Comparison of ENCODE assay signal across 23 mouse cellular contexts in the genomic region with DNA sequence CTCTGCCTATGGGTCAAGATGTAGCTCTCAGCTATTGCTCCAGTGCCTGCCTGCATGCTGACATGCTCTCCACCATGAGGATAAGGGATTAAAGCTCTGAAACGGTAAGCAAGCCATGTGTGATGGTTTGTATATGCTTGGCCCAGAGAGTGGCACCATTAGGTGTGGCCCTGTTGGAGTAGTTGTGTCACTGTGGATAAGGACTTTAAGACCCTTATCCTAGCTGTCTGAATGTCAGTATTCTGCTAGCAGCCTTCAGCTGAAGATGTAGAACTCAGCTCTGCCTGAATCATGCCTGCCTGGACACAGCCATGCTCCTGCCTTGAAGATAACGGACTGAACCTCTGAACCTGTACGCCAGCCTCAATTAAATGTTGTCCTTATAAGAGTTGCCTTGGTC. TPM values are rescaled to one million over a fixed set of nuclear protein-coding genes. Genes with fewer than 3 reads are reported as not detected.
DNase-seq lines count a peak whose midpoint lies in the region; ATAC-seq lines count a peak whose summit lies in the region.
"Had no signal": no experiment of that assay in that cellular context is flagged by ENCODE, and none has a peak within 500 bp of the region (broad histone marks: within the 10 kb centered on the region; RNA-seq: fewer than 3 reads in every experiment).

No protein-coding gene starts in this region.

- peaks cover 5% of the 10 kb centered on the region; the same call in 1 of the 2 replicates for H3K4me1 ChIP-seq in liver, embryonic 11.5 days (replicated peaks; ENCODE audit: control insufficient read depth, insufficient read depth, low read length)
- no peaks in the 10 kb centered on the region for H3K4me1 ChIP-seq in midbrain, embryonic 11.5 days (ENCODE audit: control insufficient read depth, insufficient read depth, low read length)
- H3K4me1 ChIP-seq in midbrain, embryonic 10.5 days = peaks cover 17% of the 10 kb centered on the region
- no peaks in the 10 kb centered on the region for H3K4me1 ChIP-seq in limb, embryonic 10.5 days
- H3K4me1 ChIP-seq: forebrain, embryonic 13.5 days; forebrain, embryonic 15.5 days had no signal

- H3K9me3 ChIP-seq in liver, embryonic 11.5 days (ENCODE audit: control insufficient read depth, low read length) = no peaks in the 10 kb centered on the region
- H3K9me3 ChIP-seq in midbrain, embryonic 11.5 days (ENCODE audit: control insufficient read depth, low read length) = no peaks in the 10 kb centered on the region
- no peaks in the 10 kb centered on the region; the same call in 1 of the 2 replicates for H3K9me3 ChIP-seq in midbrain, embryonic 10.5 days (replicated peaks)
- H3K9me3 ChIP-seq in limb, embryonic 10.5 days (replicated peaks) = no peaks in the 10 kb centered on the region
- H3K9me3 ChIP-seq: embryonic facial prominence, embryonic 12.5 days; forebrain, embryonic 13.5 days; forebrain, embryonic 15.5 days; G1E had no signal

- H3K27ac ChIP-seq in liver, embryonic 11.5 days (ENCODE audit: low read depth, low read length) = no peak overlapping the region
- H3K27ac ChIP-seq in midbrain, embryonic 11.5 days (ENCODE audit: low read depth, low read length) = no peak overlapping the region
- H3K27ac ChIP-seq in midbrain, embryonic 10.5 days (replicated peaks) = no peak overlapping the region
- no peak overlapping the region for H3K27ac ChIP-seq in limb, embryonic 10.5 days
- H3K27ac ChIP-seq: embryonic facial prominence, embryonic 10.5 days; embryonic facial prominence, embryonic 12.5 days; forebrain, embryonic 13.5 days; forebrain, embryonic 15.5 days had no signal

- no peaks in the 10 kb centered on the region for H3K27me3 ChIP-seq in liver, embryonic 11.5 days (replicated peaks; ENCODE audit: control insufficient read depth, insufficient read depth, low read length)
- H3K27me3 ChIP-seq in midbrain, embryonic 11.5 days (ENCODE audit: control insufficient read depth, insufficient read depth, low read length) = no peaks in the 10 kb centered on the region
- no peaks in the 10 kb centered on the region for H3K27me3 ChIP-seq in midbrain, embryonic 10.5 days (ENCODE audit: low read depth, poor library complexity, severe bottlenecking)
- no peaks in the 10 kb centered on the region for H3K27me3 ChIP-seq in limb, embryonic 10.5 days (ENCODE audit: low read depth, poor library complexity, severe bottlenecking)
- H3K27me3 ChIP-seq: CH12.LX; embryonic facial prominence, embryonic 12.5 days; forebrain, embryonic 13.5 days; forebrain, embryonic 15.5 days; Patski had no signal

- H3K4me3 ChIP-seq in liver, embryonic 11.5 days (ENCODE audit: low read depth, low read length) = no peak overlapping the region
- H3K4me3 ChIP-seq in midbrain, embryonic 11.5 days (ENCODE audit: low read depth, low read length) = no peak overlapping the region
- H3K4me3 ChIP-seq in midbrain, embryonic 10.5 days = no peak overlapping the region
- no peak overlapping the region for H3K4me3 ChIP-seq in limb, embryonic 10.5 days
- H3K4me3 ChIP-seq: embryonic facial prominence, embryonic 10.5 days; embryonic facial prominence, embryonic 12.5 days; forebrain, embryonic 13.5 days; forebrain, embryonic 15.5 days had no signal

- H3K36me3 ChIP-seq in liver, embryonic 11.5 days (ENCODE audit: control insufficient read depth, insufficient read depth, low read length) = no peaks in the 10 kb centered on the region
- H3K36me3 ChIP-seq in midbrain, embryonic 11.5 days (ENCODE audit: control insufficient read depth, insufficient read depth, low read length) = no peaks in the 10 kb centered on the region
- no peaks in the 10 kb centered on the region for H3K36me3 ChIP-seq in midbrain, embryonic 10.5 days
- no peaks in the 10 kb centered on the region for H3K36me3 ChIP-seq in limb, embryonic 10.5 days
- H3K36me3 ChIP-seq: embryonic facial prominence, embryonic 10.5 days; embryonic facial prominence, embryonic 12.5 days; forebrain, embryonic 15.5 days; G1E had no signal

- no peak overlapping the region for H3K4me2 ChIP-seq in liver, embryonic 11.5 days
- no peak overlapping the region for H3K4me2 ChIP-seq in midbrain, embryonic 11.5 days
- H3K4me2 ChIP-seq: embryonic facial prominence, embryonic 12.5 days; forebrain, embryonic 13.5 days; forebrain, embryonic 15.5 days had no signal

- DNase-seq in liver, embryonic 11.5 days (ENCODE audit: low spot score) = no peak
- no peak for DNase-seq in liver
- peak; percentile 39 for DNase-seq in midbrain, embryonic 11.5 days (ENCODE audit: low spot score, missing footprints)
- no peak for DNase-seq in midbrain, embryonic 10.5 days (ENCODE audit: low spot score)
- DNase-seq in limb, embryonic 10.5 days (ENCODE audit: low spot score) = no peak
- DNase-seq: adrenal gland, adult 8-10 months; adrenal gland, postnatal 14 days; adrenal gland, postnatal 36 days; B cell, adult 2 months; cerebellum, adult 11-12 months; cerebellum, adult 2 months; cerebellum, postnatal 10 days; cerebellum, postnatal 25 days had no signal

- H3K9ac ChIP-seq in liver, embryonic 11.5 days (ENCODE audit: low read depth, low read length) = no peak overlapping the region
- H3K9ac ChIP-seq in midbrain, embryonic 11.5 days (ENCODE audit: low read length) = no peak overlapping the region
- H3K9ac ChIP-seq: embryonic facial prominence, embryonic 12.5 days; forebrain, embryonic 13.5 days; forebrain, embryonic 15.5 days had no signal

- WGBS in liver, embryonic 11.5 days = 78% methylated on average over 3 of the region's 3 CpGs
- 87% methylated on average over 3 of the region's 3 CpGs for WGBS in midbrain, embryonic 11.5 days
- 93% methylated on average over 3 of the region's 3 CpGs for WGBS in midbrain, embryonic 10.5 days
- 93% methylated on average over 3 of the region's 3 CpGs for WGBS in limb, embryonic 10.5 days

- ATAC-seq in liver, embryonic 11.5 days (replicated peaks; ENCODE audit: low FRiP score) = peak; percentile 18; the same call in 1 of the 2 replicates
- no peak for ATAC-seq in midbrain, embryonic 11.5 days (ENCODE audit: low FRiP score)
- ATAC-seq: activated CD4-positive, CD25-positive, alpha-beta regulatory T cell, adult 4 months; CD4-positive, CD25-positive, alpha-beta regulatory T cell, adult 4 months; forebrain, embryonic 13.5 days; forebrain, embryonic 15.5 days; Patski had no signal

RNA-seq across cellular contexts. Expression of gene Chil1, which starts 15.4 kb away (rescaled TPM):
- 0.41 and 0.49 TPM in 2 replicates for polyA plus RNA-seq in liver, embryonic 11.5 days (2014; fragmentation: Nextera tagmentation; extraction: Ambion mirVana)
- polyA plus RNA-seq in midbrain, embryonic 11.5 days (2014; fragmentation: Nextera tagmentation; extraction: Ambion mirVana) = 1.8 and 2.2 TPM in 2 replicates
- polyA plus RNA-seq in midbrain, embryonic 10.5 days (2016; fragmentation: Nextera tagmentation; extraction: Ambion mirVana) = 0.82 and 0.90 TPM in 2 replicates
- polyA plus RNA-seq in limb, embryonic 10.5 days (2016; fragmentation: Nextera tagmentation; extraction: Ambion mirVana) = 0.80 TPM in 1 of 2 replicates, not detected in the other
- polyA plus RNA-seq: activated CD4-positive, CD25-positive, alpha-beta regulatory T cell, adult 4 months; G1E had no signal

RNA-seq across cellular contexts. Expression of gene Mybph, which starts 26.7 kb away (rescaled TPM):
- polyA plus RNA-seq in liver, embryonic 11.5 days (2014; fragmentation: Nextera tagmentation; extraction: Ambion mirVana) = 0.36 and 0.71 TPM in 2 replicates
- polyA plus RNA-seq in midbrain, embryonic 11.5 days (2014; fragmentation: Nextera tagmentation; extraction: Ambion mirVana) = 0.12 and 0.22 TPM in 2 replicates
- polyA plus RNA-seq in midbrain, embryonic 10.5 days (2016; fragmentation: Nextera tagmentation; extraction: Ambion mirVana) = 0.09 and 0.10 TPM in 2 replicates
- 0.56 and 0.98 TPM in 2 replicates for polyA plus RNA-seq in limb, embryonic 10.5 days (2016; fragmentation: Nextera tagmentation; extraction: Ambion mirVana)
- polyA plus RNA-seq: activated CD4-positive, CD25-positive, alpha-beta regulatory T cell, adult 4 months; CD4-positive, CD25-positive, alpha-beta regulatory T cell, adult 4 months; forebrain, embryonic 11.5 days; forebrain, embryonic 13.5 days; forebrain, embryonic 15.5 days; G1E; Patski had no signal

RNA-seq across cellular contexts. Expression of gene Chit1, which starts 55.5 kb away (rescaled TPM):
- polyA plus RNA-seq in liver, embryonic 11.5 days (2014; fragmentation: Nextera tagmentation; extraction: Ambion mirVana) = not detected in 2 replicates
- polyA plus RNA-seq in midbrain, embryonic 11.5 days (2014; fragmentation: Nextera tagmentation; extraction: Ambion mirVana) = not detected in 2 replicates
- polyA plus RNA-seq in midbrain, embryonic 10.5 days (2016; fragmentation: Nextera tagmentation; extraction: Ambion mirVana) = not detected in 2 replicates
- not detected in 2 replicates for polyA plus RNA-seq in limb, embryonic 10.5 days (2016; fragmentation: Nextera tagmentation; extraction: Ambion mirVana)
- polyA plus RNA-seq: activated CD4-positive, CD25-positive, alpha-beta regulatory T cell, adult 4 months; CD4-positive, CD25-positive, alpha-beta regulatory T cell, adult 4 months; cerebellum, adult 2 months; embryonic facial prominence, embryonic 10.5 days; embryonic facial prominence, embryonic 12.5 days; forebrain, embryonic 11.5 days; G1E; Patski had no signal
